Mouse (Mus musculus): Measurements from ENCODE around the gene Itgal. TPM values are rescaled to one million over a fixed set of nuclear protein-coding genes. Genes with fewer than 3 reads are reported as not detected.
"Not testable (repeated sequence)": the region's sequence is repeated elsewhere in the genome, so short reads cannot be mapped to it uniquely, and the experiment has no call there.

Gene Itgal
- polyA plus RNA-seq, 1 experiment, result 0.07 TPM

DNA sequence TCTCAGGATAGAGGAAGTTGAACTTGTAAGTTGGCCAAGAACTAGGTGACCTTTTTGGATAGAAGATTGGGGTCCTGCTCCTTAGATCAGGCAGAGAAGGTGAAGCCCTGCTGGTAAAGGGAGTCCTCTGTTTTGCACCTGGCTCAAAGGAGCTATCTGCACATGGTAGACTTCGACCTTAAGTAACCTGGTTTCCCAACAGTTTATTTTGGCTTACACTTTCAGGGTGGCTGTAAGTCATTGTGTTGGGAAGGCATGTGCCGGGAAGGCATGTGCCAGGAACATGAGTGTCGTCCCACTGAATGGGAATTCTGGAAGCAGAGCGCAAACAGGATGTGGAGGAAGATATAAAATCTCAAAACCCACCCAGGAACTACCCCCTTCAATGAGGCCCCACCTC lies 39.5 kb downstream of the Itgal start:
- Histone ChIP-seq H3K36me3 (ENCODE audit: control insufficient read depth, insufficient read depth) (no peaks in the 10 kb centered on the region), H3K79me3 (ENCODE audit: low read depth) (no peaks in the 10 kb centered on the region), H3K27me3 (ENCODE audit: control insufficient read depth, insufficient read depth, insufficient read length) (peaks cover 40% of the 10 kb centered on the region), H3K4me3 (ENCODE audit: insufficient read depth, poor library complexity, severe bottlenecking) (no peak overlapping the region), H3ac (ENCODE audit: control insufficient read depth, insufficient read length, low read depth) (no peak overlapping the region), H3K79me2 (ENCODE audit: control insufficient read depth, insufficient read depth) (no peaks in the 10 kb centered on the region)
- TF ChIP-seq MYOD1 (IDR thresholded peaks at IDR 0.05; ENCODE audit: control insufficient read depth, insufficient read length, low read depth) (no peak), CTCF (IDR thresholded peaks at IDR 0.05; ENCODE audit: control insufficient read depth, insufficient read depth, insufficient read length) (no peak), CEBPB (IDR thresholded peaks at IDR 0.05; ENCODE audit: low read depth) (no peak), MYOG (IDR thresholded peaks at IDR 0.05; ENCODE audit: control insufficient read depth, extremely low read depth, insufficient read length) (no peak), FOSL1 (IDR thresholded peaks at IDR 0.05; ENCODE audit: insufficient read depth, low read length, poor library complexity, severe bottlenecking) (no peak), USF1 (IDR thresholded peaks at IDR 0.05; ENCODE audit: low read depth) (no peak), MAX (IDR thresholded peaks at IDR 0.05) (no peak)

DNA sequence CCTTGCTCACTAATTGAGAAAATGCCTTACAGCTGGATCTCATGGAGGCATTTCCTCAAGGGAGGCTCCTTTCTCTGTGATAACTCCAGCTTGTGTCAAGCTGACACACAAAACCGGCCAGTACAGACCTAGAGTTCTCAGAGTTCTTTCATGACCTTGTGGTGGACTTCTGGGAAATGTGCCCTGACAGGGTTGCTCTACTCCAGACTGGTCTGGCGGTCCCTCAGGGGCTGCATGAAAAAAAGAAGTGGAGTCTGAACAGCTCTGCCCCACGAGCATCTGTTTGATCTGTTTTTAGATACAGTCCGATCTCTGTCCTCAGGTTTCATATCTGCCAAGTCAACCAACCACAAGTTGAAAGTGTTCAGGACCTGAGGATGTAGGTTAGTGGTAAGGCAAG lies 41.6 kb downstream of the Itgal start:
- Histone ChIP-seq H3K27me3 (ENCODE audit: control insufficient read depth, insufficient read depth, insufficient read length) (peaks cover 38% of the 10 kb centered on the region), H3K79me3 (ENCODE audit: low read depth) (no peaks in the 10 kb centered on the region), H3K79me2 (ENCODE audit: control insufficient read depth, insufficient read depth) (no peaks in the 10 kb centered on the region), H3K36me3 (ENCODE audit: control insufficient read depth, insufficient read depth) (no peaks in the 10 kb centered on the region), H3K4me3 (ENCODE audit: insufficient read depth, poor library complexity, severe bottlenecking) (no peak overlapping the region), H3ac (ENCODE audit: control insufficient read depth, insufficient read length, low read depth) (no peak overlapping the region)
- TF ChIP-seq MYOD1 (IDR thresholded peaks at IDR 0.05; ENCODE audit: control insufficient read depth, insufficient read length, low read depth) (no peak), USF1 (IDR thresholded peaks at IDR 0.05; ENCODE audit: low read depth) (no peak), CTCF (IDR thresholded peaks at IDR 0.05; ENCODE audit: control insufficient read depth, insufficient read depth, insufficient read length) (no peak), CEBPB (IDR thresholded peaks at IDR 0.05; ENCODE audit: low read depth) (no peak), MAX (IDR thresholded peaks at IDR 0.05) (no peak), FOSL1 (IDR thresholded peaks at IDR 0.05; ENCODE audit: insufficient read depth, low read length, poor library complexity, severe bottlenecking) (no peak), MYOG (IDR thresholded peaks at IDR 0.05; ENCODE audit: control insufficient read depth, extremely low read depth, insufficient read length) (no peak)

DNA sequence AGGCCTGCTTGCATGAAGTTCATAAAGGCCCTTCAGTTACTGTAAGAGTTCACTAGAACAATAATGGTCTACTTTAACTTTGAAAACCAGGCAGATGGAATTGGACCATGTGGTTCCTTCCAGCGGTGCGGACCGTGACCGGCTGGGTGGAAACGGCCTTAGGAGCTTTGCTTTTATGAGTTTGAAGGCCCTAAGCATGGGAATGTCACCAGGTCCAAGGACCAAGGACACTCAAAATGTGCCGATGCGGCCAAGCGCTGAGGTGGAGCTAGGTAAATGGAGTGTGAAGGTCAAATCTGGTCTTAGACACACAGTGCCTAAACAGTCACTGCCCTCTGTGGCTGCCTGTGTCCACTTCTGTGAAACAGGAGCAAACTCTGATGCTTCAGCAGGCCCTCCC lies 45.3 kb downstream of the Itgal start:
- Histone ChIP-seq H3K79me3 (ENCODE audit: low read depth) (peaks cover 8% of the 10 kb centered on the region), H3K36me3 (ENCODE audit: control insufficient read depth, insufficient read depth) (no peaks in the 10 kb centered on the region), H3K4me3 (ENCODE audit: insufficient read depth, poor library complexity, severe bottlenecking) (no peak overlapping the region), H3K79me2 (ENCODE audit: control insufficient read depth, insufficient read depth) (peaks cover 12% of the 10 kb centered on the region), H3K27me3 (ENCODE audit: control insufficient read depth, insufficient read depth, insufficient read length) (peaks cover 9% of the 10 kb centered on the region), H3ac (ENCODE audit: control insufficient read depth, insufficient read length, low read depth) (no peak overlapping the region)
- TF ChIP-seq USF1 (IDR thresholded peaks at IDR 0.05; ENCODE audit: low read depth) (no peak), MYOD1 (IDR thresholded peaks at IDR 0.05; ENCODE audit: control insufficient read depth, insufficient read length, low read depth) (no peak)

DNA sequence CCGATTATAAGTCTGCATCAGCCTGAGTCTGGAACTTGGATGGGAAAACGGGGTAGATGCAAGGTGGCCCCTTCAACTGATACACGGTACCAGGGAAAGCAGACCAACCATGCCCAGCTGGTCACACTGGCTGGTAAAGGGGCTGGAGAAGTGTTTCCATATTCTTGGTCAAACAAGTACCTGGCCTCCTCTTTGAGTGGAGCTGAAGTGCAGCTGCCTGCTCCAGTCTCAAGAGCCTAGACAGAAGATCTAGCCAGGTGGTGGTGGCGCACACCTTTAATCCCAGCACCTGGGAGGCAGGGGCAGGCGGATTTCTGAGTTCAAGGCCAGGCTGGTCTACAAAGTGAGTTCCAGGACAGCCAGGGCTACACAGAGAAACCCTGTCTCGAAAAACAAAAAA lies 45.8 kb downstream of the Itgal start:
- H3K4me3 ChIP-seq (ENCODE audit: insufficient read depth, poor library complexity, severe bottlenecking); H3K27me3 ChIP-seq (ENCODE audit: control insufficient read depth, insufficient read depth, insufficient read length); H3ac ChIP-seq (ENCODE audit: control insufficient read depth, insufficient read length, low read depth); H3K79me3 ChIP-seq (ENCODE audit: low read depth); H3K36me3 ChIP-seq (ENCODE audit: control insufficient read depth, insufficient read depth): not testable (repeated sequence)
- H3K79me2 ChIP-seq (ENCODE audit: control insufficient read depth, insufficient read depth), result peaks cover 12% of the 10 kb centered on the region

DNA sequence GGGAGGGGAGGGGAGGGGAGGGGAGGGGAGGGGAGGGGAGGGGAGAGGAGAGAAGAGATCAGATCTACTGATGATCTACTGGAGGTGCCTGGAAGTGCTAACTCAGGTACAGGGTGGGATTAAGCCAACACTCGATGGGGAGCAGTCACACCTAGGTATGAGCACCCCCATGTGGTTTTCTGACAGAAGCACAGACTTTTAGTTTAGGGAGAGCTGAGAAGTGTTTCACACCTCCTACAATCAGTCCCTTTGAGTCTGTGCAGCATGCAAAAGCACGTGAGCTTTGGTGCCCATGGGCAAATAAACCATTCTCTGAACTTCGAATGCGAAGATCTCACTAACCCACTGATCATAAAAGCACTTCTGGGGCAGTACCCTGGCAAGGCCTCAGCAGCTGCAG lies 46.3 kb downstream of the Itgal start:
- H3K79me3 ChIP-seq (ENCODE audit: low read depth), result peaks cover 8% of the 10 kb centered on the region
- peaks cover 12% of the 10 kb centered on the region for H3K79me2 ChIP-seq (ENCODE audit: control insufficient read depth, insufficient read depth)
- no peaks in the 10 kb centered on the region for H3K36me3 ChIP-seq (ENCODE audit: control insufficient read depth, insufficient read depth)
- no peak overlapping the region for H3K4me3 ChIP-seq (ENCODE audit: insufficient read depth, poor library complexity, severe bottlenecking)
- H3K27me3 ChIP-seq (ENCODE audit: control insufficient read depth, insufficient read depth, insufficient read length), result no peaks in the 10 kb centered on the region
- no peak overlapping the region for H3ac ChIP-seq (ENCODE audit: control insufficient read depth, insufficient read length, low read depth)
- TF ChIP-seq MYOG (IDR thresholded peaks at IDR 0.05; ENCODE audit: control insufficient read depth, extremely low read depth, insufficient read length) (no peak), USF1 (IDR thresholded peaks at IDR 0.05; ENCODE audit: low read depth) (no peak), MAX (IDR thresholded peaks at IDR 0.05) (no peak), MYOD1 (IDR thresholded peaks at IDR 0.05; ENCODE audit: control insufficient read depth, insufficient read length, low read depth) (no peak), CEBPB (IDR thresholded peaks at IDR 0.05; ENCODE audit: low read depth) (no peak), FOSL1 (IDR thresholded peaks at IDR 0.05; ENCODE audit: insufficient read depth, low read length, poor library complexity, severe bottlenecking) (no peak), CTCF (IDR thresholded peaks at IDR 0.05; ENCODE audit: control insufficient read depth, insufficient read depth, insufficient read length) (no peak)

DNA sequence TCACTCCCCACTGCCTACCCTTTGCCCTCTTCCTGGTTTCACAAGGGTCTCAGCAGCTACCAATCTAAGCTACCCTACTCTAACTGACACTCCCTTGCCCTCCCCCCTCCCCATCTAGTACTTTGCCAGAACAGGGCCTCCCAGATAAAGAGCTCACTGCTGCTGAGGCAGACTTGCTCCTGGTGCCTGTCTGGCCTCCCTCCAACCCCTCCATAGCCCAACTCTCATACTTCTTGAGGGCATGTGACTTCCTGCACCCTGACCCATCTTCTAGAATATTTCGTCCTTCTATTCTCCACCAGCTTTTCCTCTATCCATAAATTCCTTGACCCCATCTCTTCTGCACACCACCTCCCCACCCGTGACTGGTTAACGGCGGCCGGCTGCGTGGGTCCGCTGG lies 46.8 kb downstream of the Itgal start:
- Histone ChIP-seq H3K4me3 (ENCODE audit: insufficient read depth, poor library complexity, severe bottlenecking) (no peak overlapping the region), H3K27me3 (ENCODE audit: control insufficient read depth, insufficient read depth, insufficient read length) (no peaks in the 10 kb centered on the region), H3K79me3 (ENCODE audit: low read depth) (peaks cover 8% of the 10 kb centered on the region), H3K36me3 (ENCODE audit: control insufficient read depth, insufficient read depth) (no peaks in the 10 kb centered on the region), H3K79me2 (ENCODE audit: control insufficient read depth, insufficient read depth) (peaks cover 12% of the 10 kb centered on the region), H3ac (ENCODE audit: control insufficient read depth, insufficient read length, low read depth) (no peak overlapping the region)
- no peak for TF ChIP-seq MYOD1 (IDR thresholded peaks at IDR 0.05; ENCODE audit: control insufficient read depth, insufficient read length, low read depth)
- TF ChIP-seq MYOG (IDR thresholded peaks at IDR 0.05; ENCODE audit: control insufficient read depth, extremely low read depth, insufficient read length), result no peak
- no peak for TF ChIP-seq CTCF (IDR thresholded peaks at IDR 0.05; ENCODE audit: control insufficient read depth, insufficient read depth, insufficient read length)
- no peak for TF ChIP-seq MAX (IDR thresholded peaks at IDR 0.05)
- no peak for TF ChIP-seq USF1 (IDR thresholded peaks at IDR 0.05; ENCODE audit: low read depth)
- no peak for TF ChIP-seq FOSL1 (IDR thresholded peaks at IDR 0.05; ENCODE audit: insufficient read depth, low read length, poor library complexity, severe bottlenecking)
- TF ChIP-seq CEBPB (IDR thresholded peaks at IDR 0.05; ENCODE audit: low read depth), result no peak

Data from C2C12 (cell line).